Mouse (Mus musculus): ENCODE data around the gene Dgcr6.
"Not testable (repeated sequence)": the region's sequence is repeated elsewhere in the genome, so short reads cannot be mapped to it uniquely, and the experiment has no call there.

Gene Dgcr6

GRCm38 (mm10) chr16:18052731-18053202, at the start of gene Dgcr6:
Gene Dgcr6, plus strand, starts transcription at chr16:18052860.
- DNase-seq (ENCODE audit: low spot score), result peak; percentile 36

GRCm38 (mm10) chr16:18004589-18004988, 48.1 kb upstream of the Dgcr6 start:
- DNase-seq (ENCODE audit: low spot score), result no peak

- DNase-seq (ENCODE audit: low spot score), result no peak
Measured at GRCm38 (mm10) chr16:18007083-18007482, 45.6 kb upstream of the Dgcr6 start.

- DNase-seq (ENCODE audit: low spot score), result no peak
Measured at GRCm38 (mm10) chr16:18011101-18011500, 41.6 kb upstream of the Dgcr6 start.

GRCm38 (mm10) chr16:18016482-18016881, 36.2 kb upstream of the Dgcr6 start:
- DNase-seq (ENCODE audit: low spot score), result not testable (repeated sequence)

GRCm38 (mm10) chr16:18022780-18023557, 29.7 kb upstream of the Dgcr6 start:
- no peak for DNase-seq (ENCODE audit: low spot score)

GRCm38 (mm10) chr16:18027371-18027770, 25.3 kb upstream of the Dgcr6 start:
- DNase-seq (ENCODE audit: low spot score), result no peak

GRCm38 (mm10) chr16:18031752-18032151, 20.9 kb upstream of the Dgcr6 start:
- no peak for DNase-seq (ENCODE audit: low spot score)

- no peak for DNase-seq (ENCODE audit: low spot score)
Measured at GRCm38 (mm10) chr16:18033289-18033688, 19.4 kb upstream of the Dgcr6 start.

GRCm38 (mm10) chr16:18034286-18034685, 18.4 kb upstream of the Dgcr6 start:
- no peak for DNase-seq (ENCODE audit: low spot score)

GRCm38 (mm10) chr16:18036425-18036955, 16.2 kb upstream of the Dgcr6 start:
- DNase-seq (ENCODE audit: low spot score), result no peak

- no peak for DNase-seq (ENCODE audit: low spot score)
Measured at GRCm38 (mm10) chr16:18037025-18037424, 15.6 kb upstream of the Dgcr6 start.

- DNase-seq (ENCODE audit: low spot score), result no peak
Measured at GRCm38 (mm10) chr16:18044991-18045390, 7.7 kb upstream of the Dgcr6 start.

- no peak for DNase-seq (ENCODE audit: low spot score)
Measured at GRCm38 (mm10) chr16:18047660-18048059, 5.0 kb upstream of the Dgcr6 start.

- DNase-seq (ENCODE audit: low spot score), result no peak
Measured at GRCm38 (mm10) chr16:18048071-18048470, 4.6 kb upstream of the Dgcr6 start.

- DNase-seq (ENCODE audit: low spot score), result no peak
Measured at GRCm38 (mm10) chr16:18052322-18052721, 338 bp upstream of the Dgcr6 start.

- no peak for DNase-seq (ENCODE audit: low spot score)
Measured at GRCm38 (mm10) chr16:18056215-18056614, 3.6 kb downstream of the Dgcr6 start.

GRCm38 (mm10) chr16:18058331-18058731, 5.7 kb downstream of the Dgcr6 start:
- no peak for DNase-seq (ENCODE audit: low spot score)

- no peak for DNase-seq (ENCODE audit: low spot score)
Measured at GRCm38 (mm10) chr16:18059243-18059642, 6.6 kb downstream of the Dgcr6 start.

GRCm38 (mm10) chr16:18061201-18061600, 8.5 kb downstream of the Dgcr6 start:
- no peak for DNase-seq (ENCODE audit: low spot score)

GRCm38 (mm10) chr16:18066060-18067009, 13.7 kb downstream of the Dgcr6 start:
- peak; percentile 86 for DNase-seq (ENCODE audit: low spot score)

GRCm38 (mm10) chr16:18068653-18069376, 16.2 kb downstream of the Dgcr6 start:
- no peak for DNase-seq (ENCODE audit: low spot score)
